Mouse (Mus musculus): ENCODE measurements at regions not wholly inside any gene's neighbourhood (a gene's known extent, or its start where the extent isn't known, plus 50 kb on each side); places are given as distances from the start of the nearest gene placed in this dataset.

DNA sequence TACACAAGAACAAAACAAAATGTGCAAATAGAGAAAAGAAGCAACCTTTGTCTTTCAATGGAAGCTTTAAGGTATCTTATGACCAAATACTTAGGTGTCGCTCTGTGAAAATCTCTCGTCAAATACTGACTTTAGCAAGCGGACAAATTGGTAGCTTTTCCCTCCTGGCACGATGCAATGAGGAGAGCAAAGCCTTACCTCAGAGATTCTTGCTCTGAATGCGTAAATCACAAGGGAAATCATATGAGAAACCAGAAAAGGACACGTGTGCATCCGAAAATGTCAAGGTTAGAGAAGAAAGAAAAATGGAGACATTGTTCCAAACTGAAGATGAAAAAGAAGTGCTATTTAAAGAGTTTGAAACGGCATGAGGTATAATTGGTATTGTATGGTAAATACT lies 59.8 kb upstream of the Ralgps2 start:
- TF ChIP-seq POLR2A (IDR thresholded peaks at IDR 0.05; ENCODE audit: low read depth, low read length) (no peak), CTCF (IDR thresholded peaks at IDR 0.05; ENCODE audit: extremely low read depth, insufficient read depth, insufficient read length, insufficient replicate concordance) (no peak)

Measured in spleen, adult 2 months (tissue).